In genomic region chr8:48842035-48842434, GRCm38 (mm10) we compare ENCODE assay signal across 8 mouse cellular contexts. TPM values are rescaled to one million over a fixed set of nuclear protein-coding genes. Genes with fewer than 3 reads are reported as not detected.
DNase-seq lines count a peak whose midpoint lies in the region; ATAC-seq and TF ChIP-seq lines count a peak whose summit lies in the region.

No protein-coding gene starts in this region.

- H3K36me3 ChIP-seq in forebrain, embryonic 14.5 days (ENCODE audit: control insufficient read depth, insufficient read depth, low read length): no peaks in the 10 kb centered on the region
- H3K36me3 ChIP-seq in limb, embryonic 14.5 days (ENCODE audit: control insufficient read depth, insufficient read depth, low read length): no peaks in the 10 kb centered on the region

- no peak for TF ChIP-seq CTCF in left cerebral cortex, adult 2 months (IDR thresholded peaks at IDR 0.05)
- no peak for TF ChIP-seq CTCF in olfactory bulb, adult 2 months (IDR thresholded peaks at IDR 0.05; ENCODE audit: insufficient read depth, low read depth, low read length)

- peak overlapping the region; percentile 97 for H3K4me2 ChIP-seq in forebrain, embryonic 14.5 days (ENCODE audit: low read length)
- peak overlapping the region; percentile 89 for H3K4me2 ChIP-seq in limb, embryonic 14.5 days (replicated peaks; ENCODE audit: low read depth, low read length, severe bottlenecking)

- H3K27me3 ChIP-seq in forebrain, embryonic 14.5 days (replicated peaks; ENCODE audit: control insufficient read depth, insufficient read depth, low read length): peaks cover 25% of the 10 kb centered on the region
- H3K27me3 ChIP-seq in limb, embryonic 14.5 days (ENCODE audit: control insufficient read depth, insufficient read depth, low read length): peaks cover 24% of the 10 kb centered on the region

- DNase-seq in left cerebral cortex, adult 2 months (ENCODE audit: extremely low spot score in 1 of 2, low spot score in 2 of 2): no peak
- DNase-seq in left cerebral cortex, adult 11 months (ENCODE audit: low spot score): no peak
- DNase-seq in forebrain, embryonic 14.5 days (ENCODE audit: low spot score): no peak
- no peak for DNase-seq in limb, embryonic 14.5 days (ENCODE audit: low spot score)
- DNase-seq in adrenal gland, postnatal 14 days: no peak
- no peak for DNase-seq in ovary, postnatal 10 days (ENCODE audit: low spot score)

- WGBS in forebrain, embryonic 14.5 days: 10% methylated on average over 4 of the region's 4 CpGs
- 4% methylated on average over 4 of the region's 4 CpGs for WGBS in limb, embryonic 14.5 days
- 11% methylated on average over 4 of the region's 4 CpGs for WGBS in olfactory bulb, adult 2 months

- H3K4me1 ChIP-seq in forebrain, embryonic 14.5 days (ENCODE audit: control insufficient read depth, insufficient read depth, low read length): peaks cover 10% of the 10 kb centered on the region
- H3K4me1 ChIP-seq in limb, embryonic 14.5 days (ENCODE audit: control insufficient read depth, insufficient read depth, low read length): peaks cover 10% of the 10 kb centered on the region
- peaks cover 8% of the 10 kb centered on the region; the same call in 1 of the 2 replicates for H3K4me1 ChIP-seq in olfactory bulb, adult 2 months (ENCODE audit: control insufficient read depth, insufficient read depth, low read length)

- H3K27ac ChIP-seq in left cerebral cortex, adult 2 months: no peak overlapping the region
- H3K27ac ChIP-seq in forebrain, embryonic 14.5 days (ENCODE audit: low read depth, low read length): no peak overlapping the region
- no peak overlapping the region for H3K27ac ChIP-seq in limb, embryonic 14.5 days (replicated peaks; ENCODE audit: low read depth, low read length)
- H3K27ac ChIP-seq in olfactory bulb, adult 2 months (ENCODE audit: insufficient read depth, low read depth, low read length): no peak overlapping the region

- peak overlapping the region; percentile 77; the same call in 1 of the 2 replicates for H3K4me3 ChIP-seq in left cerebral cortex, adult 2 months
- peak overlapping the region; percentile 74 for H3K4me3 ChIP-seq in forebrain, embryonic 14.5 days (ENCODE audit: low read depth, low read length)
- peak overlapping the region; percentile 88 for H3K4me3 ChIP-seq in limb, embryonic 14.5 days (replicated peaks; ENCODE audit: low read length)
- peak overlapping the region; percentile 91 for H3K4me3 ChIP-seq in olfactory bulb, adult 2 months (ENCODE audit: insufficient read depth, low read depth, low read length)

- intact Hi-C loops in left cerebral cortex, adult 2 months (cut with DNase I): loop anchor here (2.0 to 5.0 kb wide), 3 partner anchors 101 to 620 kb away; no protein-coding TSS in a partner anchor

- no peaks in the 10 kb centered on the region for H3K9me3 ChIP-seq in forebrain, embryonic 14.5 days (replicated peaks; ENCODE audit: control insufficient read depth, low read length)
- no peaks in the 10 kb centered on the region for H3K9me3 ChIP-seq in limb, embryonic 14.5 days (ENCODE audit: control insufficient read depth, low read length)

- H3K9ac ChIP-seq in forebrain, embryonic 14.5 days (ENCODE audit: low read length): 0 out of 2 replicates have a peak overlapping the region, but pooled peaks have one; percentile 73
- peak overlapping the region; percentile 84 for H3K9ac ChIP-seq in limb, embryonic 14.5 days (ENCODE audit: low read depth, low read length, severe bottlenecking)

- no peak for ATAC-seq in forebrain, embryonic 14.5 days
- no peak for ATAC-seq in limb, embryonic 14.5 days (ENCODE audit: low FRiP score, low read depth)
- ATAC-seq in activated CD4-positive, CD25-positive, alpha-beta regulatory T cell, adult 4 months: no peak

- no peak for TF ChIP-seq POLR2A in limb, embryonic 14.5 days (IDR thresholded peaks at IDR 0.05; ENCODE audit: borderline replicate concordance, extremely low read depth, insufficient read depth, insufficient read length)
- no peak for TF ChIP-seq POLR2A in olfactory bulb, adult 2 months (IDR thresholded peaks at IDR 0.05; ENCODE audit: insufficient read depth, low read depth, low read length)

RNA-seq across cellular contexts. Expression of gene Tenm3, which starts 1.7 kb away (rescaled TPM):
- 10 to 100 TPM; 61.8 to 76.5 TPM for total RNA-seq in left cerebral cortex, adult 2 months (2021)
- polyA plus RNA-seq in forebrain, embryonic 14.5 days (2014; fragmentation: Nextera tagmentation; extraction: Ambion mirVana): 12.5 and 23.2 TPM in 2 replicates
- polyA plus RNA-seq in limb, embryonic 14.5 days (2012; rRNA removed): 38.0 and 47.6 TPM in 2 replicates
- polyA plus RNA-seq in limb, embryonic 14.5 days (2014; fragmentation: Nextera tagmentation; extraction: Ambion mirVana): 48.1 and 51.5 TPM in 2 replicates
- 52.2 TPM in 1 of 2 replicates, not detected in the other for polyA plus RNA-seq in olfactory bulb, adult 2 months (2012; ENCODE audit: insufficient read depth, insufficient read length, low replicate concordance, missing spikeins)
- total RNA-seq in adrenal gland, postnatal 14 days (2021): 19.7 and 20.2 TPM in 2 replicates
- not detected for polyA plus RNA-seq in activated CD4-positive, CD25-positive, alpha-beta regulatory T cell, adult 4 months (2017; shearing (Covaris generic))

Comparison
In these comparisons a context has a peak if more than half of its experiments do, and no peak if none do; other contexts are left out.
1. RNA of gene Tenm3, which starts 1.7 kb away (polyA plus RNA-seq): 52.2 TPM in olfactory bulb, adult 2 months, 38.0 to 51.5 TPM in limb, embryonic 14.5 days and 12.5 to 23.2 TPM in forebrain, embryonic 14.5 days; not detected in activated CD4-positive, CD25-positive, alpha-beta regulatory T cell, adult 4 months; every median in the first group is over 10 times any median in the second.
2. Peak in every context shown above with its lines, with median percentiles within 50 percentile points of each other: H3K4me3 ChIP-seq.